Mouse (Mus musculus): ENCODE measurements around the gene Gm7102. TPM values are rescaled to one million over a fixed set of nuclear protein-coding genes. Genes with fewer than 3 reads are reported as not detected.
A peak's percentile ranks its signal among the peaks of the same experiment; 100 is the strongest.

Gm7102 gene
- polyA plus RNA-seq, 1 experiment from 2014 or later: 0.24 TPM

DNA sequence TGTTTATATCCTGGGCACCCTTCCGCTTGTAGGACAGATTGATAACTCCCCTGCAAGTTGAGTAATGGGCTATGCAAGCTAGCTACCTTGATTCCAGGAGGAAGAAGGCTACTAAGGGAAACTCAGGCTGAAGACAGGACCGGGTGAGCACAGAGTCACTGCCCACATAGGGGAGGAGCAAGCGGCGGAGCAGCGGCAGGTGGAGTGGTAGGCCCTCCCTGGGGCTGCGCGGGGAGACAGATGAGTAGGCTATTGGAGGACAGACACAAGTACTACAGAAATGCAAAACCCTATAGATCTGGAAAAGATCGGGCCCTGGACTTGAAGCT lies 24.8 kb downstream of the Gm7102 start:
- Histone ChIP-seq H3K27me3 (replicated peaks; ENCODE audit: control insufficient read depth, insufficient read depth, low read length) (no peaks in the 10 kb centered on the region), H3K4me3 (ENCODE audit: low read depth, low read length) (peak overlapping the region; percentile 40), H3K4me1 (replicated peaks; ENCODE audit: control insufficient read depth, insufficient read depth, low read length) (no peaks in the 10 kb centered on the region; the same call in 1 of the 2 replicates), H3K4me2 (ENCODE audit: low read length) (peak overlapping the region; percentile 71), H3K9ac (ENCODE audit: low read length) (peak overlapping the region; percentile 38), H3K27ac (ENCODE audit: low read depth) (peak overlapping the region; percentile 51; the same call in 1 of the 2 replicates), H3K36me3 (ENCODE audit: control insufficient read depth, insufficient read depth, low read length) (no peaks in the 10 kb centered on the region), H3K9me3 (ENCODE audit: control insufficient read depth, low read length) (no peaks in the 10 kb centered on the region)
- DNase-seq (ENCODE audit: low spot score) (peak; percentile 79), ATAC-seq (replicated peaks; ENCODE audit: low FRiP score, low TSS enrichment, low read depth) (peak; percentile 87)
- WGBS: 4% methylated on average over 8 of the region's 8 CpGs

DNA sequence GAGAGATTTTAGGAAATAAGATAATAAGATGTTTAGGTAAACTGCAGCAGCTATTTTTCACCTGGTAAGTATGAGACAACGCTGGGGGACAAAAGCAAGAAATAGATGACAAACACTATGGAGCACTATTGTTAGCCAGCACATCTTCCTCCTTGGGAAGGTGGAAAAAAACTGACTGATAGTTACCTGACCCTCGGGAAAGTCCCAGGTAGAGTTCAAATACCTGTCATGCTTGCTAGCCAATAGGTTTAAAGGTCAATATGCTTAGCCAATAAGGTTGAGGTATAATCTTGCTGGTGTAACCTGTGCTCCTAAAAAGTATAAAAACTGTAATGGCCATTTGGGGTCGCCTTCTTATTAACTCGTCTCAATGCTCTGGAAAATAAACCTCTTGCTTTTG lies 34.8 kb downstream of the Gm7102 start:
- peak overlapping the region; percentile 73 for H3K9ac ChIP-seq (ENCODE audit: low read length)
- H3K36me3 ChIP-seq (ENCODE audit: control insufficient read depth, insufficient read depth, low read length): no peaks in the 10 kb centered on the region
- no peak overlapping the region for H3K27ac ChIP-seq (ENCODE audit: low read depth)
- H3K4me2 ChIP-seq (ENCODE audit: low read length): peak overlapping the region; percentile 76
- WGBS: 22% methylated on average over 4 of the region's 4 CpGs
- ATAC-seq (replicated peaks; ENCODE audit: low FRiP score, low TSS enrichment, low read depth) (no peak), DNase-seq (ENCODE audit: low spot score) (no peak)
- H3K4me1 ChIP-seq (replicated peaks; ENCODE audit: control insufficient read depth, insufficient read depth, low read length): peaks cover 10% of the 10 kb centered on the region
- H3K27me3 ChIP-seq (replicated peaks; ENCODE audit: control insufficient read depth, insufficient read depth, low read length): no peaks in the 10 kb centered on the region
- no peaks in the 10 kb centered on the region for H3K9me3 ChIP-seq (ENCODE audit: control insufficient read depth, low read length)
- H3K4me3 ChIP-seq (ENCODE audit: low read depth, low read length): peak overlapping the region; percentile 92; the same call in 1 of the 2 replicates

DNA sequence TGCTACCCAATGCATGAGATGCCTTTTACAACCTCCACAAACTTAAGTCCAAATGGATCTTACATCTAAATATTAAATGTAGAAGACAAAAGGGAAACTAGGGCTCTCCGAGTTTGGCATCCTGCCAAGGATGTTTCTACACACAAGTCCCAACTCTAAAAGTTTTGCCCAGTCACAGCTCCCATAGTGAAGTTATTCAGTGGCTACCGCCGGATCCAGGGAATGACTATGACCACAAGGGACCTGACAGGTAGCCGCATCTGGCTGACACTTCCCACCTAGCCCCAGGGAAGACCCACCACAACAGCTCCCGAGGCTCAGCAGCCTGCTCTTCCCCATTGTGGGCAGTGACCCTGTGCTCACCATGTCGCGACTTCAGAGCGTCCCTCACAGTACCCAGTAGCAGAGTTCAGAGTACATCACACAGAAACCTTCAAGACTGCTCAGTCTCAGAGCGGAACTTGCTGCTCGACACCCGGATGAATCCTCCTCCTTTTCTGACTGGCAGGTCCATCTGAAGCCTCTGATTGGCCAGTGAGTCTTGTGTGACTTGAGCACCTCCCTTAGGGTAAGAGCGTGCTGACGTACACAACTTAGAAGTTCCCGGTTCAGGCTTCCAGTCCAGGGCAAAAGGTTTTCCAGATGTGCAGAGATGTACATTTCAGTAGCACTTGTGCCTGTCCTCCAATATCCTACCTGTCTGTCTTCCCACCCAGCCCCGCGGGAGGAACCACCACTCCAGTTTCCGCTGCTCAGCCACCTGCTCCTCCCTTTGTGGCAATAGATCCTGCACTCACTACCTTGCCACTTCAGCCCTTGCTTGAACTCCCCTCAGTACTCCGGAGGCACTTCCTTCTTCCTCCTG lies 35.5 kb downstream of the Gm7102 start, which contains the start of gene Zfp950:
Zfp950 (minus strand) TSS at position 499 of the 865 bp plus-strand sequence.
- H3K27ac ChIP-seq (ENCODE audit: low read depth): 0 out of 2 replicates have a peak within 1 kb of the TSS, but pooled peaks have one; percentile 29
- H3K4me1 ChIP-seq (replicated peaks; ENCODE audit: control insufficient read depth, insufficient read depth, low read length): peaks cover 10% of the 10 kb centered on the region
- H3K4me2 ChIP-seq (ENCODE audit: low read length): peak within 1 kb of the TSS; percentile 76
- H3K27me3 ChIP-seq (replicated peaks; ENCODE audit: control insufficient read depth, insufficient read depth, low read length): no peaks in the 10 kb centered on the region
- peak; percentile 85 for DNase-seq (ENCODE audit: low spot score)
- no peaks in the 10 kb centered on the region for H3K36me3 ChIP-seq (ENCODE audit: control insufficient read depth, insufficient read depth, low read length)
- peak within 1 kb of the TSS; percentile 73 for H3K9ac ChIP-seq (ENCODE audit: low read length)
- ATAC-seq (replicated peaks; ENCODE audit: low FRiP score, low TSS enrichment, low read depth): peak; percentile 99
- H3K4me3 ChIP-seq (ENCODE audit: low read depth, low read length): peak within 1 kb of the TSS; percentile 92
- WGBS: 1% methylated on average over 18 of the region's 18 CpGs
- no peaks in the 10 kb centered on the region for H3K9me3 ChIP-seq (ENCODE audit: control insufficient read depth, low read length)

DNA sequence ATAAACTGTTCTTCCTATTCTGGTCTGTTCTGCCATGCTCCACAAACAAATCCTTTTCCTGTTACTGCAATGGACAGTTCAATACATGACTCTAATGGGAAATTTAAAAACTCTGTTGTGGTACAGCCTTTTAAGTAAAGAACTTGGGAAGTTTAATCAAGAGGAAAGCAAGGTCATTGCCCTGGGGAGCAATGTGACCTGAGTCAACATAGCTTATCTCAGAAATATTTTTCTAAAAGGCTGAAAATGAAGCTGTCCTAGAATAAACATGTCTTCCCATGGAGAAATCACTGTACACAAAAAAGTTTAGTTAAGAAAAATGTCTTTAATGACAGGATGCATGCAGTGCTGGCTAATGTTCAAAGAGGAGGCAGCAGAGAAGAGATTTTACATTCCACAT lies 37.5 kb downstream of the Gm7102 start:
- H3K9ac ChIP-seq (ENCODE audit: low read length): no peak overlapping the region
- peaks cover 10% of the 10 kb centered on the region for H3K4me1 ChIP-seq (replicated peaks; ENCODE audit: control insufficient read depth, insufficient read depth, low read length)
- no peaks in the 10 kb centered on the region for H3K9me3 ChIP-seq (ENCODE audit: control insufficient read depth, low read length)
- no peaks in the 10 kb centered on the region for H3K27me3 ChIP-seq (replicated peaks; ENCODE audit: control insufficient read depth, insufficient read depth, low read length)
- DNase-seq (ENCODE audit: low spot score): no peak
- no peak overlapping the region for H3K27ac ChIP-seq (ENCODE audit: low read depth)
- H3K4me3 ChIP-seq (ENCODE audit: low read depth, low read length): no peak overlapping the region
- ATAC-seq (replicated peaks; ENCODE audit: low FRiP score, low TSS enrichment, low read depth): no peak
- no peaks in the 10 kb centered on the region for H3K36me3 ChIP-seq (ENCODE audit: control insufficient read depth, insufficient read depth, low read length)
- H3K4me2 ChIP-seq (ENCODE audit: low read length): no peak overlapping the region

DNA sequence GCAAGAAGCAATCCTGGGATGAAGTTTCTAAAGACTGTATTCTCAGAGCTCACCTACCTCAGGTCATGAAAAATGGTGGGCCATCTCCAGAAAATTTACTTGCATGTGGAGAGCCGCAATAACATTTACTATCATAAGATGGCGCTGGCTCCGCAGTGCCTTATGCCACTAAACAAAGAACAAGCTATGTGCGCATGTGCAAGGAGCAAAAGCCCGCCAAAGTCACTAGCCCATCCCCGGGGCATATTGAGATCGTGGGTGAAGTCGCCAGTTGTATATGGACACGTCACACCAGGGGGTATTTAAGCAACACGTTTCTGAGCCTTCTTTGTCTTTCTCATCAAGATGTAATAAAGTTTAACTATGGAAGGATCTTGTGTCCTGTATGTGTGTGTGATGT lies 45.0 kb downstream of the Gm7102 start:
- no peak for ATAC-seq (replicated peaks; ENCODE audit: low FRiP score, low TSS enrichment, low read depth)
- no peak overlapping the region for H3K27ac ChIP-seq (ENCODE audit: low read depth)

More for the DNA sequence above, 45.0 kb downstream of the Gm7102 start:
- H3K36me3 ChIP-seq (ENCODE audit: control insufficient read depth, insufficient read depth, low read length): peaks cover 10% of the 10 kb centered on the region; the same call in 1 of the 2 replicates
- H3K9me3 ChIP-seq (ENCODE audit: control insufficient read depth, low read length): no peaks in the 10 kb centered on the region
- H3K4me1 ChIP-seq (replicated peaks; ENCODE audit: control insufficient read depth, insufficient read depth, low read length): no peaks in the 10 kb centered on the region
- WGBS: 87% methylated on average over 10 of the region's 10 CpGs
- H3K4me3 ChIP-seq (ENCODE audit: low read depth, low read length): no peak overlapping the region
- H3K9ac ChIP-seq (ENCODE audit: low read length): no peak overlapping the region
- no peak for DNase-seq (ENCODE audit: low spot score)
- no peak overlapping the region for H3K4me2 ChIP-seq (ENCODE audit: low read length)
- H3K27me3 ChIP-seq (replicated peaks; ENCODE audit: control insufficient read depth, insufficient read depth, low read length): no peaks in the 10 kb centered on the region

Other genes starting within 250 kb of the Gm7102 start
- 43.1 and 43.5 TPM in 2 replicates for gene Zfp950, start 35.5 kb downstream of the Gm7102 start, polyA plus RNA-seq (2014; fragmentation: Nextera tagmentation; extraction: Ambion mirVana)
- gene Gm6020, start 7.6 kb upstream of the Gm7102 start, polyA plus RNA-seq (2014; fragmentation: Nextera tagmentation; extraction: Ambion mirVana): not detected in 2 replicates
- 32.0 and 32.6 TPM in 2 replicates for gene Csf2ra, start 52.1 kb upstream of the Gm7102 start, polyA plus RNA-seq (2014; fragmentation: Nextera tagmentation; extraction: Ambion mirVana)
- gene Gm21060, start 120.8 kb upstream of the Gm7102 start, polyA plus RNA-seq (2014; fragmentation: Nextera tagmentation; extraction: Ambion mirVana): not detected in 2 replicates

All from intestine, embryonic 14.5 days (tissue).